Mouse (Mus musculus): ENCODE results near the gene Smug1. TPM values are rescaled to one million over a fixed set of nuclear protein-coding genes. Genes with fewer than 3 reads are reported as not detected.
A peak's percentile ranks its signal among the peaks of the same experiment; 100 is the strongest.

Gene Smug1
- polyA plus RNA-seq, 2 experiments, result 18.2 to 18.6 TPM

DNA sequence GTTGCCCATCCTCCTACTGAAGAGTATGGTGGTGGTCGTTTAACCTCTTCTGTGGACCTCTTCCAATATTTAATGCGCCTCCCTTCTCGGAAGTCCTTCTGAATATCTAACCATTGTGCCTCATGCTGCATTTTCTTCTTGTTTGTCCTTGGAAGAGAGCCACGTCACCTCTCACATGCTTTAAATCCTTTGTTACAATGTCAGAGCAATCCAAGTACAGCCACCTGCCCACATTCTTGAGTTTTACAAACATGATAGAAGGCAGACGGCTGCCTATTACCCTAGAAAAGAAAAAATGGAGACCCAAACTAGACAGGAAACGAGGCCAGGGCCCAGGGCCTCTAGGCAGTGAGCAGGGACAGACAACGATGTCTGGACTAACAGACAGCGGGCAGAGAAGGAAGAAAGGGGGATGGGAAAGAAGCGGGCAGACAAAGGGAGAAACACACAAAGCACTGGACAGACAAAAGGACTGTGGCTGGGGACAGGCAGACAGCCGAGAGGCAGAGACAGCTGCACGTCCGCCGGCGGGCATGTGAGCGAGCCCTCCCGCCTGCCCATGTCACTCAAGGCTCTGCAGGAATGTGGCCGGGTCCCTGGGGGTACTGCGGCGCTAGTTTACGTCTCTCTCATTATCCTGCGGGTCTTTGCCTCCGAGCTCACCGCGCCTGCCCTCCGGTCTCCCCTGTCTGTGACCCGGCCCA is 2.9 kb upstream of the Smug1 start:
- H3K27ac ChIP-seq (replicated peaks; ENCODE audit: low read depth, low read length), result peak overlapping the region; percentile 52; the same call in 1 of the 2 replicates
- no peak for TF ChIP-seq POLR2A (IDR thresholded peaks at IDR 0.05; ENCODE audit: borderline replicate concordance, extremely low read depth, insufficient read depth, insufficient read length)
- DNase-seq (ENCODE audit: low spot score), result peak; percentile 55

GRCm38 (mm10) chr15:103168801-103169611 is 2.1 kb upstream of the Smug1 start:
- Histone ChIP-seq H3K36me3 (ENCODE audit: control insufficient read depth, insufficient read depth, low read length) (no peaks in the 10 kb centered on the region), H3K9ac (ENCODE audit: low read depth, low read length, severe bottlenecking) (peak overlapping the region; percentile 44; the same call in 1 of the 2 replicates), H3K27me3 (ENCODE audit: control insufficient read depth, insufficient read depth, low read length) (peaks cover 85% of the 10 kb centered on the region), H3K4me2 (replicated peaks; ENCODE audit: low read depth, low read length, severe bottlenecking) (peak overlapping the region; percentile 82), H3K9me3 (ENCODE audit: control insufficient read depth, low read length) (no peaks in the 10 kb centered on the region), H3K27ac (replicated peaks; ENCODE audit: low read depth, low read length) (no peak overlapping the region), H3K4me1 (ENCODE audit: control insufficient read depth, insufficient read depth, low read length) (peaks cover 12% of the 10 kb centered on the region), H3K4me3 (replicated peaks; ENCODE audit: low read length) (peak overlapping the region; percentile 40)
- ATAC-seq (ENCODE audit: low FRiP score, low read depth) (peak; percentile 27; the same call in 1 of the 2 replicates), DNase-seq (ENCODE audit: low spot score) (peak; percentile 59)
- under 1% methylated on average over 61 of the region's 63 CpGs for WGBS
- TF ChIP-seq POLR2A (IDR thresholded peaks at IDR 0.05; ENCODE audit: borderline replicate concordance, extremely low read depth, insufficient read depth, insufficient read length), result no peak

More for the DNA sequence above, 2.9 kb upstream of the Smug1 start:
- Histone ChIP-seq H3K27me3 (ENCODE audit: control insufficient read depth, insufficient read depth, low read length) (peaks cover 92% of the 10 kb centered on the region), H3K9me3 (ENCODE audit: control insufficient read depth, low read length) (no peaks in the 10 kb centered on the region), H3K4me1 (ENCODE audit: control insufficient read depth, insufficient read depth, low read length) (peaks cover 12% of the 10 kb centered on the region), H3K9ac (ENCODE audit: low read depth, low read length, severe bottlenecking) (0 out of 2 replicates have a peak overlapping the region, but pooled peaks have one; percentile 18), H3K4me3 (replicated peaks; ENCODE audit: low read length) (peak overlapping the region; percentile 40), H3K36me3 (ENCODE audit: control insufficient read depth, insufficient read depth, low read length) (no peaks in the 10 kb centered on the region), H3K4me2 (replicated peaks; ENCODE audit: low read depth, low read length, severe bottlenecking) (peak overlapping the region; percentile 82)
- 5% methylated on average over 25 of the region's 26 CpGs for WGBS
- peak; percentile 58; the same call in 1 of the 2 replicates for ATAC-seq (ENCODE audit: low FRiP score, low read depth)

DNA sequence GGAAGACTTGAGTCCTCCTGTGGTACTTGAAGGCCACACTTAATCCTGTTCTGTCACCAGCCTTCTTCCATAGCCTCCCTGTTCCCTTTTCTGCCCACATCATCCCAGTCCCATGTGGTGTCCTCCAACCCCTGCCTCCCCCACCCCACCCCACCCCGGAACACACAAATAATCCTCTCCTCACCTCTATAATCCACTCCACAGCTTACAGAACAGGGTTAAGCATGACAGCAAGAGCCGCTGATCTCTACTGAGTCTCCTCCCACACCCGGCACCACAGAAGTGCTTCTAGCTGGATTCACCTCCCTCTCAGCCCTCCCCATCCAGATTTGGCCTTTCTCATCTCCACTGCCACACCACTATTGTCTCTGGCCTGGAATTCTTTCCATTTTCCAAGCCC is 894 bp upstream of the Smug1 start:
- 26% methylated on average over 3 of the region's 3 CpGs for WGBS
- ATAC-seq (ENCODE audit: low FRiP score, low read depth), result no peak
- H3K4me1 ChIP-seq (ENCODE audit: control insufficient read depth, insufficient read depth, low read length), result peaks cover 12% of the 10 kb centered on the region

DNA sequence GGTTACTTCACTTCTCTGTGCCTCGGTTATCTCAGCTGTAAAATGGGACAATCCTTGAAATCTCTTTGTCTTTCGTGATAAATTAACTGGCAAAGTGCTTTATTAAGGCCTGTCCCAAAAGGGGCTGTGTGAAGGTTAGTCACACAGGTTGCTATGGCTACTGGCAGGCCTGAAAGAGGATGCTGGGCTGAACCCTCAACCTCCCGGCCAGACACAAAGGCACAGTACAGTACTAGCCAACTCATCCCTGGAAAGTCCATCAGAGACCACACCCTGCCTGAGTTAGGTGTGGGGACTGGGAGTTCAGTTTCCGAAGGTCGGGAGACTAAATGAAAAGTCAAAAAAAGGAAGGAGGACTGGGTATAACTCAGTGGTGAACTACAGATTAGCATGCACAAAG is 968 bp downstream of the Smug1 start:
- no peak overlapping the region for H3K4me3 ChIP-seq (replicated peaks; ENCODE audit: low read length)
- ATAC-seq (ENCODE audit: low FRiP score, low read depth) (no peak), DNase-seq (ENCODE audit: low spot score) (no peak)
- no peaks in the 10 kb centered on the region for H3K9me3 ChIP-seq (ENCODE audit: control insufficient read depth, low read length)
- no peak for TF ChIP-seq POLR2A (IDR thresholded peaks at IDR 0.05; ENCODE audit: borderline replicate concordance, extremely low read depth, insufficient read depth, insufficient read length)
- no peak overlapping the region for H3K9ac ChIP-seq (ENCODE audit: low read depth, low read length, severe bottlenecking)
- no peaks in the 10 kb centered on the region for H3K36me3 ChIP-seq (ENCODE audit: control insufficient read depth, insufficient read depth, low read length)
- WGBS, result 46% methylated on average over 5 of the region's 5 CpGs
- peaks cover 54% of the 10 kb centered on the region for H3K27me3 ChIP-seq (ENCODE audit: control insufficient read depth, insufficient read depth, low read length)
- peaks cover 18% of the 10 kb centered on the region for H3K4me1 ChIP-seq (ENCODE audit: control insufficient read depth, insufficient read depth, low read length)
- no peak overlapping the region for H3K4me2 ChIP-seq (replicated peaks; ENCODE audit: low read depth, low read length, severe bottlenecking)
- H3K27ac ChIP-seq (replicated peaks; ENCODE audit: low read depth, low read length), result no peak overlapping the region

More for the DNA sequence above, 894 bp upstream of the Smug1 start:
- no peak overlapping the region for H3K27ac ChIP-seq (replicated peaks; ENCODE audit: low read depth, low read length)
- H3K4me2 ChIP-seq (replicated peaks; ENCODE audit: low read depth, low read length, severe bottlenecking), result no peak overlapping the region
- H3K36me3 ChIP-seq (ENCODE audit: control insufficient read depth, insufficient read depth, low read length), result no peaks in the 10 kb centered on the region
- H3K4me3 ChIP-seq (replicated peaks; ENCODE audit: low read length), result no peak overlapping the region
- no peaks in the 10 kb centered on the region for H3K9me3 ChIP-seq (ENCODE audit: control insufficient read depth, low read length)
- H3K9ac ChIP-seq (ENCODE audit: low read depth, low read length, severe bottlenecking), result no peak overlapping the region
- no peak for DNase-seq (ENCODE audit: low spot score)
- peaks cover 72% of the 10 kb centered on the region for H3K27me3 ChIP-seq (ENCODE audit: control insufficient read depth, insufficient read depth, low read length)
- TF ChIP-seq POLR2A (IDR thresholded peaks at IDR 0.05; ENCODE audit: borderline replicate concordance, extremely low read depth, insufficient read depth, insufficient read length), result no peak

- H3K36me3 ChIP-seq (ENCODE audit: control insufficient read depth, insufficient read depth, low read length), result no peaks in the 10 kb centered on the region
- ATAC-seq (ENCODE audit: low FRiP score, low read depth), result peak; percentile 39; the same call in 1 of the 2 replicates
- peaks cover 18% of the 10 kb centered on the region for H3K4me1 ChIP-seq (ENCODE audit: control insufficient read depth, insufficient read depth, low read length)
- H3K9ac ChIP-seq (ENCODE audit: low read depth, low read length, severe bottlenecking), result no peak overlapping the region
- H3K27ac ChIP-seq (replicated peaks; ENCODE audit: low read depth, low read length), result no peak overlapping the region
- no peak overlapping the region for H3K4me3 ChIP-seq (replicated peaks; ENCODE audit: low read length)
- peak; percentile 91 for DNase-seq (ENCODE audit: low spot score)
- under 1% methylated on average over 13 of the region's 13 CpGs for WGBS
- no peak overlapping the region for H3K4me2 ChIP-seq (replicated peaks; ENCODE audit: low read depth, low read length, severe bottlenecking)
- TF ChIP-seq POLR2A (IDR thresholded peaks at IDR 0.05; ENCODE audit: borderline replicate concordance, extremely low read depth, insufficient read depth, insufficient read length), result no peak
- peaks cover 48% of the 10 kb centered on the region for H3K27me3 ChIP-seq (ENCODE audit: control insufficient read depth, insufficient read depth, low read length)
- no peaks in the 10 kb centered on the region for H3K9me3 ChIP-seq (ENCODE audit: control insufficient read depth, low read length)
These were observed 1.5 kb downstream of the Smug1 start for GRCm38 (mm10) chr15:103165379-103165778.

All from limb, embryonic 14.5 days (tissue).